Mouse (Mus musculus): Measurements from ENCODE around the gene Spdye4c. TPM values are rescaled to one million over a fixed set of nuclear protein-coding genes. Genes with fewer than 3 reads are reported as not detected.

The Spdye4c gene
- polyA plus RNA-seq, 1 experiment from 2014 or later, result not detected

- Histone ChIP-seq H3K9ac (no peak overlapping the region), H3K27ac (no peak overlapping the region), H3K36me3 (peaks cover 81% of the 10 kb centered on the region), H3K9me3 (no peaks in the 10 kb centered on the region), H3K4me3 (no peak overlapping the region), H3K27me3 (replicated peaks) (no peaks in the 10 kb centered on the region), H3K4me2 (replicated peaks) (no peak overlapping the region), H3K4me1 (no peaks in the 10 kb centered on the region)
- no peak for ATAC-seq (ENCODE audit: low FRiP score, low read depth)
- WGBS, result 84% methylated on average over 5 of the region's 5 CpGs
These were observed 22.4 kb downstream of the Spdye4c start for GRCm38 (mm10) chr2:128613365-128613764.

- H3K9ac ChIP-seq, result no peak overlapping the region
- H3K36me3 ChIP-seq, result peaks cover 88% of the 10 kb centered on the region
- H3K27me3 ChIP-seq (replicated peaks), result no peaks in the 10 kb centered on the region
- H3K9me3 ChIP-seq, result no peaks in the 10 kb centered on the region
- H3K4me2 ChIP-seq (replicated peaks), result no peak overlapping the region
- no peaks in the 10 kb centered on the region for H3K4me1 ChIP-seq
- no peak for ATAC-seq (ENCODE audit: low FRiP score, low read depth)
- no peak overlapping the region for H3K4me3 ChIP-seq
- H3K27ac ChIP-seq, result no peak overlapping the region
- WGBS, result 93% methylated on average over 4 of the region's 4 CpGs
These were observed 24.4 kb downstream of the Spdye4c start for GRCm38 (mm10) chr2:128615366-128615765.

- no peak overlapping the region for H3K4me2 ChIP-seq (replicated peaks)
- ATAC-seq (ENCODE audit: low FRiP score, low read depth), result no peak
- H3K36me3 ChIP-seq, result peaks cover 83% of the 10 kb centered on the region
- 93% methylated on average over 1 of the region's 1 CpGs for WGBS
- H3K4me1 ChIP-seq, result no peaks in the 10 kb centered on the region
- no peak overlapping the region for H3K27ac ChIP-seq
- H3K27me3 ChIP-seq (replicated peaks), result no peaks in the 10 kb centered on the region
- H3K4me3 ChIP-seq, result no peak overlapping the region
- no peak overlapping the region for H3K9ac ChIP-seq
- H3K9me3 ChIP-seq, result no peaks in the 10 kb centered on the region
These were observed 29.6 kb downstream of the Spdye4c start for GRCm38 (mm10) chr2:128620578-128620977.

Other genes with a start within 250 kb of the Spdye4c start
- 67.1 and 69.8 TPM in 2 replicates for gene Anapc1, start 96.2 kb downstream of the Spdye4c start, polyA plus RNA-seq (2016; fragmentation: Nextera tagmentation; extraction: Ambion mirVana)
- 3.1 and 3.6 TPM in 2 replicates for gene Mertk, start 107.7 kb downstream of the Spdye4c start, polyA plus RNA-seq (2016; fragmentation: Nextera tagmentation; extraction: Ambion mirVana)
- gene Tmem87b, start 226.9 kb downstream of the Spdye4c start, polyA plus RNA-seq (2016; fragmentation: Nextera tagmentation; extraction: Ambion mirVana), result 32.2 and 35.7 TPM in 2 replicates